Mouse (Mus musculus): ENCODE data around the gene Layn.

Layn gene

DNA sequence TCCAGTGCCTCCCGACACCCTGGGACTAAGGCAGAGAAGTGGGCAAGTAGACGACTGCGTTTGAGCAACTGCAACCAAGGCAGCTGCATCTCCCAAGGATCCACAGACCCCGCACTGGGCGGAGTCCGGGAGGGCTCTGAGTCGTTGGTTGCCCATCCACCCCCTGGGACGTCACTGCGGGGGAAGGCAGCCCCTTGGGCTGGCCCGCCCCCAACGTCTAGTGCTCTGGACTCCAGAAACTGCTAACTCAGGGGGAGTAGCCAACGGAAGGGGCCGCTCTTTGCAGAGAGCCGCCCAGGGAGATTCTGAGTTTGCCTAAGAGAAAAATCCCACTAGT is at the start of gene Layn:
Layn (minus strand) TSS at position 116 of the 337 bp plus-strand sequence.
- DNase-seq (ENCODE audit: low read depth, low spot score) = no peak

DNA sequence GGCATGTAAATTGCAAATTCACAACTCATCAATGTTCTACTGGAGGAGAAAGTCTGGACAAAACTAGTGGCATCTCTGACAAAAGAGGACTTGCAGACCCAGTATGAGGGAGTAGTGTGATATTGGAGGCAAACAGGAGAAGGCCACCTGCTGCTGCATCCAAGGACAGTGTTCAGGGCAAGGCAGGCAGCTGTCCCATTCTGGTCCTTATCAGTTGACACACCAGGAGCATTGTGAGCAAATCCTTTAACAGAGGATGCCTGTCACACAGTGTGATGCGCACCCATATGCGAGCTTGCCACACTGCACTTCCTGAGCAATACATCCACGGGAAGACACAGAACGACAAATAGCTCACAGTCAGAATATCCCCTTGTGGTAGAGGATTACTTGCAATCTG is 37.9 kb upstream of the Layn start:
- no peak for DNase-seq (ENCODE audit: low read depth, low spot score)

DNA sequence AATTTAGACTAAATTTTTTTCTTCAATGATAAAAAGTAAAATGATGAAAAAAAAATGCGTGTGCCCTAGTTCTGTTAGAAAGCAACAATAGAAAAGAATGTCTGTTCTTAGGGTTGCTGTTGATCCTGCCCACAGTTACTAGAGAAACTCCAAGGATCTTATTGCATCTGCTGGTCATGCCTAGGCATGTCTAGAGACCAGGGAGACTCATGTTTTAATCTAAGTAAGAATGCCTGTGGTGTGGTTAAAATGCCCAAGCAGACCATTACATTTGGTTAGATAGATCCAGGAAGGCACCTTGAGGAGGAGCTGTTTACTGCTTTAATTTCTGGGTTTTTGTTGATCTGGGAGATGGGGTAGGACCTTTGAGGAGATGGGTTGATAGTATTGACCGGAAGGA is 28.9 kb upstream of the Layn start:
- DNase-seq (ENCODE audit: low read depth, low spot score) = no peak

DNA sequence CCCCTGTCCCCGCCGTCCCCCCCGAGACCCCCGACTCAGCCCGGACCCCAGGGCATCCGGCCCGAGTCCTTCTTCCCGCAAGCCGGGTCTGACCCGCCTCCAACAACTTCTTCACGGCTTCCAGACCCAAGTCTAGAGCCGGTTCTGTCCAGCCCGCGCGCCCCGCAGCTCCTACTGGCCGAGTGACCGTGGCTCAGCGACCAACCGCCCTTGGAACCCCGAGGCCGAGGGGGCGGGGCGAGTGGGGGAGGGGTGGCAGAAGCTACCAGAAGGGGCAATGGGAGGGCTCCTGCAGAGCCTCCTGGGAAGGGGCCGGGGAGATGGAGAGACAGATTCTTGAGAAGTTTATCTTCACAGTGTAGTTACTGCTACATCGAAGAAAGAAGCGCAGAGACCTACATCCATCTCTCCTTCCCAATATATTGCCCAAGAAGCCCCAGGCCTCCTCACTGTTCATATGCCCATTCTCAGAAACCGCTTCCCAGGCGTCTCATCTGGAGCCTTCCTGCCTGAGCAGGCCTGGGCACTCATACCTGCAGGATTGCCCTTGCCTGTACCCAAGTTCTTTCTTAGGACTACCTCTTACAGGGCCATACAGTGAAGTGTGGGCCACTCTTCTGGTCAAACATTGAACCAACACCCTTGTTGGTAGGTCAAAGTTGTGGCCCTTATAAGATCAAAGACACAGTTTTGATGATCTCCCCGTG is 27.1 kb upstream of the Layn start:
- no peak for DNase-seq (ENCODE audit: low read depth, low spot score)

DNA sequence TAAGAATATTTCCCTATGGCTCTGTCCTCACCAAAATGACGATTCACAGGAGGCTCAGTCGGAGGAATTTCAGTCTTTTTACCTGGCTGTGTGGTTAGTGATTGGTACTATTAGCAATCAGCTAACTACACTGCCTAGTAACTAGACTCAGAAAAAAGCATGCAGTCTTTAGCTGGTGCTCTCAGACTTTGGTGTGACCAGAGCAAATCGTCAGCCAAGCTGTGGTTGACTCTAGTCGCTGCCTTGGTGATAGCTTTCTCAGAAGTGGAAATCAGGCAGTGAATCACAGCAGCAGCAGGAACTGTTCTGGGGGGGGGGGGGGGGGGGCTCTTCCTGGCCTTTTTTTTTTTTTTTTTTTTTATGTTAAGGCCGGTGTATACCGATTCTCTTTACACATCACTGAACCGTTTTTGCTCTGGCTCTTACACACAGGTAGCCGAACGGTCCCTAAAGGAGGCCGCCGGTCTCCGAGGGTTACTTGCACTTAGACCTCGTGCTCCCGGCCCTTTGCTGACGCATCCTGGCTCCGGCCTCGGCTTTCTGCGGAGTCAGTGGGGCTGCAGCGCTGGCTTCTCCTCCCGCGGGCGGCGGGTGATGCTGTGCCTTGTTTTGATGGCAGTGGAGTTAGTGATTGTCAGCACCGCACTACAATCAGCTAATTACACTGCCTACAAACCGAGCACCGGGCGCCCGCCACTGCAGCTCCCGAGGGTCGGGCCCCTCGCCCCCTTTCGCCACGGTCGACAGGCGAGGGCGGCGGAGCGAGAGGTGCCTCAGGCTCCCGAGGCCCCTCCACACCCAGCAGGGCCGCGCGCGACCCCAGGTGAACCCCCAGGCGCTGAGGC is 26.3 kb upstream of the Layn start:
- DNase-seq (ENCODE audit: low read depth, low spot score) = no peak

DNA sequence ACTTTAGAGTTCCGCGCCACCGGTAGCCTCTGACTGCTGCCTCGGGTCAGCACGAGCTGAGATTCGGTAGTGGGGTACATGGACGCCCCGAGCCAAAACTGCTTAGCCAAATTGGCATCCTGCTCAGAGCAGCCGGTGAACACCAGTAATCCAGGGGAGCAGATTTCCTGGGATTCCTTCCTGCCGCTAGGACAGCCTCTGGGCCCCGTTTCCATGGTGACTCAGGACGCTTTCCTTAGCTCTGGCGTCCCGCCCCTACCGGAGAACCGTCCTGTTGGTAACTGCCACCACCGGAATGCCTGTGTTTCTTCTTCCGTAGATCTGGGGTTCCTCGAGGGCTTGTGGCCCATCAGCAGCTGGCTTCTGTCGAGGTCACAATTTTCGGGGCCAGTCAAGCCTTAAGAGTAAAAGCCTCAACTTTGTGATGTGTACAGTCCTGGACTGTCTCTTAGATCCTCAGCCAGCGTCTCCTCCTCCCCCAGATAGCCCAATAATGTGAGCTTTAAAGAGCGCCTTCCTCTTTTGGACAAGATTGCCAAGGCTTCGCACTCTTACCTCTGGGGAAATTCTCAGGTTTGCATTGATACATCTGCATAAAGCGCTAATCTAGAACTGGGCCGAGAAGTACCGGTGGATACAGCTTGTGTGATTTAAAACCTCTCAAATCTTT is 25.0 kb upstream of the Layn start, which contains the start of gene 4833427G06Rik:
4833427G06Rik (minus strand) TSS at position 323 of the 670 bp plus-strand sequence.
- no peak for DNase-seq (ENCODE audit: low read depth, low spot score)

DNA sequence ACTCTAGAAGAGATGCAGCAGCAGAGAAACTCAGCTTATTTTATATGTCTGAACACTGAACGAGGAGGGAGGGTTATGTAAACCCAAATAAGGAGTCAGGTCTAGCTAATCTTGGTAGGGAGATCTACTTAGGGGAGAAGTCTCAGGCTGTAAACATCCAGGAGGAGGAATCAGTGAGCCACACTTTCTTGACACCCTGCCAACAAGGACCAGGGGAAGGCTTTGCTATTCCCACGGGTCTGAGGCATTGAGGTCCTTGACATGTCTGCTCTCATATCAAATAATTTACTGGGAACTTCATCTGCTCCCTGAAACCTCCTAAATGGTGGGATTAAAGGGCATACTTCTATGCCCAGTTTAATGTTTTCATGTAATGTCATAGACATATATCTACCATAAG is 19.4 kb upstream of the Layn start:
- DNase-seq (ENCODE audit: low read depth, low spot score) = no peak

DNA sequence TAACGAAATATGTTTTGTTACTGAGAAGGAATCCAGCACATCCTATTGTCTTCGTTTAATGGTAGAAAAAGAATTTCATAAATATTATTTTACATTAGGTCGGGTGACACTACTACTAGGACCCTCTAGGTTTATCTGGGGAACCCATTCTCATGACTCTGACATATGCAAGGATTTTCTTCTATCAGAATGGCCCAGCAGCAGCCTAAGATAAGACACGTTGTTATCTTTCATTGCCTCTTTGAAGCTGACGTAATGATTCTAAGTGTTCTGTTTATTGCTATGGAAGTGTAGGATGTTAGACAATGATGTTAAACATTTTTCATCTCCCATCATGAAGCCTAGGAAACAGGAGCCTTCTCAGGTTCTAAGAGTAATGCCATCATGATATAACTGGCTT is 16.8 kb upstream of the Layn start:
- no peak for DNase-seq (ENCODE audit: low read depth, low spot score)

DNA sequence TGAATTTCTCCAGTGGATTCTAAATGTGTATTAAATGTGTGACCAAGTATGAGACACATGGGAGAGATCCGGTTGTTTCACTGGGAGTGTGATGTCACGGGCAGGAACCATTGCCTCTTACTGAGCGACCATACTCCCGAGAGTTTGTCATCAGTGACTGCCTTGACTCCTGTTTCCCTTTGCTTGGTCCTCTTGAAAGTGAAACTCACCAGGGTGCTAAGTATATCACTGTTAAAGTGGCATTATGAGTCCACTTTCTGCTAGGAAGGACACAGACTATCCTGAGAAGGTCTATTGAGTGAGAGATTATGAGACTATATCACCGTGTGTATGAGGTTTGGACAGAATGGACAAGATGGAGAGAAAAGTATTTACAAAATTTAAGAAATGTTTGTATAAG is 4.7 kb upstream of the Layn start:
- no peak for DNase-seq (ENCODE audit: low read depth, low spot score)

DNA sequence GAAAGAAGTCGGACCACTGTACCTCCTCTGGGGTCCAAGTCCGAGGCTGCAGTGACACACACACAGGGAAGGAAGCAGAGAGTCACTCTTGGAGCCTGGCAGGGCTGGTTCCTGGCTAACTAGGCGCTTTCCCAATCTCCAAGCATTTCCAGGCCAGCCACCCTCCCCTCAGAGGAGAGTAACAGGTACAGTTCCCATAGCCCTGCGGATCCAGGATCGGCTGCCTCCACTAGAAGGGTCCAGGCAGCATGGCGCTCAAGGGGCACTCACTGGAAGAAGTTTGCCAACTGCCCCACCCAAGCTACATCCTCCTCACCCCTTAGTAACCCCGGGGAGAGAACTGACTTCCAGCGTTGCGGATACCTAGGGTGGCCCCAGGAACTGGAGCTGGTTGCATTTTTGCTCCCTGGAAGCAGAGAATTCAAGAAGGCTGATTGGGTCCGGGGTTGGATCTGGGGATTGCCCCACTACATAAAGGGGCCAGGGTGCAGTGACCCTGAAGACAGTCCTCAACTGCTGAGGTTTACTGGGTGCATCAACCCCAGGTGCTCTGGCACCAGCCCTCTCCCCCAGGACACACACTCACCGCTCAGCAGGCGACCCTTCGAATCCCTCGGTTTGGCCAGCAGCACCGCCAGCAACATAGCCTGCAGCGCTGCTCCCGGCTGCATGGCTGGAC is 455 bp downstream of the Layn start:
- DNase-seq (ENCODE audit: low read depth, low spot score) = no peak

DNA sequence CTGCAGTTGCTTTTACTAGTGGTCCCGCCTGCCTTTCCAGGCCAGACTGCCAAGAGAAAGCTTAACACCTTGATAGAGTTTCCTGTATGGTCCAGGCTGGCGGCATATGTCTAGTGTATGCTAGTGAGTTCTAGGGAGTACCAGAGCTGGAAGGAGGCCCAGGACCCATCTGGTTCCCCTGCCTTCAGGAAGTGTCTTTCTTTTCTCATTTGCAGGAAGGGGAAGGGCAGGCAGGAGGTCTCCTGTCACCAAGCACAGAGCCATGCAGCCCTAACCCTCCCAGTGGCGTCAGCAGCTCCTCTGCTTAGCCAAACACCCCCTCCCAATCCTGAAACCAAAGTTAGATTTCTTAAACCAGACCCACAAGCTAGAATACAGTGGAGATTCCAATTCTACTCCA is 1.1 kb downstream of the Layn start:
- DNase-seq (ENCODE audit: low read depth, low spot score) = peak; percentile 31

DNA sequence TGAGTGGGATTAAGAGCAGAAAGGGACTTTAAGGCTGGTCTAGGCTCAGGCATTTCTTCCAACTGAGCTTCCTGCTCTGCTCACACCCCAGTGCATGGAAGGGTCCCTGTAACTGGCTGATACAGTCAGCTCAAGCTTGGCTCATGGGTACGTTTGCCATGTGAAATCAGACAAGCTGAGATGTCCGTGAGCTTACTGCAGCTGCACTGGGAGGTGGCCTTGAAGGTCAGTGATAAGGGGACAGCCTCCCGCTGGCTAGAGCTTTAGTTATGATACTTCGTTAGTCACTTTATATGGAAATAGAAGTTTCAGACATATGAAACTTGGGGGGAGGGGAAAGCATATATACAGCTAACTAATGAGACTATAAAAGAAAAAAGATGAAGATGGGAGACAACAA is 6.1 kb downstream of the Layn start:
- DNase-seq (ENCODE audit: low read depth, low spot score) = no peak

DNA sequence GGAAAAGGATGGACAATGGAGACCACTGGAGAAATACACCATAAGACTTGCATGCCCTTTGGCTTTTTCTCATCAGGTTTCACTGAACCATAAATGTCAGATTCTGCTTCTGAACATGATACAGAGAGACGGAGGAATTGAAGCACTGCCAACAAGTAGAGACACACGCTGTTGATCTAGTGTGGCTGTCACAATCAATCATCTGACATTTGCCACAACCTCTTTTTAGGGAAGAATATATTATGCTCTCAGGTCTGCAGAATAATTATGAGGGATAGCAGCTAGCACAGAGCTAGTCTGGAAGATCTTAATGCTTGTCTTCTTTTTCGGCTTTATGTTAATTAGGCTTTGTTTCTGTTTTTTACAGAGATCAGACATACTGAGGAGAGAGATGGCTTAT is 8.7 kb downstream of the Layn start:
- DNase-seq (ENCODE audit: low read depth, low spot score) = no peak

DNA sequence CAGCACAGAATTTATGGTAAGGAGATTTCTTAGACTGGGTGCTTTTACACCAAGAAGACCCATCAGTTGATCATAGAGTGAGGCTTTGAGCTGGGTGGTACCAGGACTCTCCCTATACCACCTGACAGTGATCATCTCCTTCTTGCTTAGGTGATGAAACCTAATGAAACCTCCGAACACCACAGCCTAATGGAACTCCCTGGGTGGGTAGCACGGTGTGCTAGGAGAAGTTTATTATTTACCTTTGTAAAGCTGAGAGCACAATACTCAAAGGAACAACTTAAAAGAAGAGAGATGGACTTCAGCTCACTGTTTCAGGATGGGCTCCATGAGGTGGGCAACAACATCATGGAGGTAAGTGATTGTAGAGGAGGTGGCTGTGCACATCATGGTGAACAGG is 16.3 kb downstream of the Layn start, which contains the start of gene Btg4:
Btg4 (plus strand) TSS at position 301 of the 400 bp plus-strand sequence.
- DNase-seq (ENCODE audit: low read depth, low spot score) = no peak

DNA sequence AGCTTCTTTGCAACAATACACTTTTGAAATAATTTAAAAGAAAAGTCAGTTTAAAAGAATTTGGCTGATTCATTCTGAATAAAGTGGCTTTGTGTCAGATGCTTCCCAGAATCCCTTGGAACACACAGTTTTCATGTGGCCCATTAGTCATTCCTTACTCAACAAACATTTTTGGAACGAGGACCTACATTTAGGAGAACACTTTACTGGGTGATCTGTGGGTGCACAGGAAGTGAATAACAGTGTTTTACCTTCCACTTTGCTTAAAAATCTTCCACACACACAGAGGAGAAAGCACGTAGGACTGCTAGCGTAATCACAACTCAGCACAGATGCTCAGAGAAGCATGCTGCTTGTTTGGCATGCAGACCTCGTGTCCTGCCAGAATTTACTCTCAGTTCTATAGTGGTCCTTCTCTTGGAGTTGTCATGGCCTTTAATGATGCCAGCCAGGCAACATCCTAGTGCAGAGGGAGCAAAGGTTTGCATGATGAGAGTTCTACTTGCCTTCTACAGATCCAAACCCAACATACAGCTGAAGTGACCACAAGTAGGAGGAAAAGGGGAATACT is 17.9 kb downstream of the Layn start:
- DNase-seq (ENCODE audit: low read depth, low spot score) = peak; percentile 74

DNA sequence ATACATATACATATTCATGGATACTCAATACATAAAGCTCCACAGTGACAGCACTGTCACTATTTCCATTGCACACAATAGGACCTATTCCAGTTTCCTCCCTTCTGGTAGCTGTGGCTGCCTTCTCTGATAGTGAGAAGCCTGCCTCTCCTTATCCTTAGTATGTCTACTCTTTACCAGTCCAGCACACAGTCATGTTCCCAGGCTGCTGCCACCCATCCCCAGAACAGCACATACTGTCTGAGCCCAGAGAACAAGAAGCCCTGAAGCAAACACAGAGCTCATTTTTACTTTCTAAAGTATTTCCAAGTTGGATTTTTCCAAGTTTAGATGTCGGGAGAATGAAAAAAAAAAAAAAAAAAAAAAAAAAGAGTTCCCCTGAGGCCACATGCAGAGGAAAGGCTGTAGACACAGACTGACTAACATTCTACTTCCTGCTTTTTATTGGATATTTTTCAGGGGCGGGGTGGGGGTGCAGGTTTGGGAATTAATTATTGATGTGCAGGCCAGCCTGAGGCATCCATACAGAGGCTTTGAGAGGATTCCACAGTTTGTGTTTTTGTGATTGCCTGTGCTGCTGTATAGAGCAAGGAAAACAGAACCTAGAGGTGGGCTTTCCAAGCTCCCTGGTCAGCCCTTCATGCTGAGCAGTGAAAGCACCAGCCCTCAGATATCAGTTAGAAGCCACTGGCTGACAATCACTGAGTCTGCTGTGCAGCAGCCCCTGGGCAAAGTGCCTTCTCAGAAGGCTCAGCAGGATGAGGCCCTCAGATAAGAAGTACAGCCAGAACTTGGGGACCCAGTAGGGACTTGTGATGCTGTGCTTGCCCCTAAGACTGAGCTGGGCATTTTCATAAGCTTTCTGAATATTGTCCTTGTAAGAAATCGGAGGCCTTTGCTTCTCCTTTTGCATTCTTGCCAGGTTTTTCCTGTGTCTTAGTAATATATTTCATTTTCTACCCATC is 20.3 kb downstream of the Layn start:
- no peak for DNase-seq (ENCODE audit: low read depth, low spot score)

DNA sequence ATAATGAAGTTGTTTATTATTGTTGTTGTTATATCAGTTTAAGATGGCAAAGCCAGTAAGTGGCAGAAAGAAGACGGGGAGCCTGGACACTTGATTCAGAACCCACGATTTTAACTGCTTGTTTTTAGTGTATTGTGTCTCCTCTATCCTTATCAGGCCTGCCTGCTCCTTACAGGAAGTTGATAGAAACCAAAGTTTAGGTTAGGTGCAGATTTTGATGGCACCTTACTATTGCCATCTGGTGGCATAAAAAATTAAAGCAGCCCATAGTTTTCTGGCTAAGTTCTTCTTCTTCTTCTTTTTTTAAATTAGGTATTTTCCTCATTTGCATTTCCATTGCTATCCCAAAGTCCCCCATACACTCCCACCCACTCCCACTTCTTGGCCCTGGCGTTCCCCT is 24.7 kb downstream of the Layn start:
- DNase-seq (ENCODE audit: low read depth, low spot score) = no peak

DNA sequence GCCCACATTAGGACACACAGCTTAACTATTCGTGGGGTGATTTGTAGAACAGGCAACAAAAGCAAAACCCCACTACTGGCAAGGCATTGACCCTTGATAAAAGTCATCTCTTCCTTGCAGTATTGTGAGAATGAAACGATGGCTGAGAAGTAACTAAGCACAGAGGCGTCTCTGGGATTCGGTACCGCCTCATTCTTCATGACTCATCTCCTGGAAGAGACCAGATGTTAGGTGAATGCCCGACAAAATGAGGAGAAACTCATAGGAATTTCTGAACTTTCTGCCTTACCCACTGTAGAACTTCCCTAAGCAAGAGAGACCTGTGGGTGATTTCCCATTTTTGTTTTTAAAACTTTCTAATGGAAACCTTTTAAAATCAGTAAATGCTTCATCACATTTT is 34.8 kb downstream of the Layn start:
- no peak for DNase-seq (ENCODE audit: low read depth, low spot score)

DNA sequence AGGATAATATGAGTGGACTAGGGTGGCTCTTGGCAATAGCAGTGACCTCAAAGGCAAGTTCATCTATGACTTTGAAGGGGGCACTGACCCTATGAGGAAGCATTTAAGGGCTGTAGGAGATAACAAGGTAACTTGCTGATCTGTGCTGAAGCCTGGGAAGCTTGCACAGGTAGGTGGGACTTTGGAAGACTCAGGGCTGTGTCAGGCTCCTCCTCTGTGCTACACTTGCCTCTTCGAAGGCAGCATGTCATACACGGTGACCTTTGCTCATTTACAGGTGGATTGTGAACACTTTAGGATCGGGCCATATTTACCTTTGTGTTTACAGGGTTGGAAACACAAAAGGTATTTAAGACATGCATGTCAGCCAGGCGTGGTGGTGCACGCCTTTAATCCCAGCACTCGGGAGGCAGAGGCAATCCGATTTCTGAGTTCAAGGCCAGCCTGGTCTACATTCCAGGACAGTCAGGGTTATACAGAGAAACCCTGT is 35.4 kb downstream of the Layn start:
- no peak for DNase-seq (ENCODE audit: low read depth, low spot score)

DNA sequence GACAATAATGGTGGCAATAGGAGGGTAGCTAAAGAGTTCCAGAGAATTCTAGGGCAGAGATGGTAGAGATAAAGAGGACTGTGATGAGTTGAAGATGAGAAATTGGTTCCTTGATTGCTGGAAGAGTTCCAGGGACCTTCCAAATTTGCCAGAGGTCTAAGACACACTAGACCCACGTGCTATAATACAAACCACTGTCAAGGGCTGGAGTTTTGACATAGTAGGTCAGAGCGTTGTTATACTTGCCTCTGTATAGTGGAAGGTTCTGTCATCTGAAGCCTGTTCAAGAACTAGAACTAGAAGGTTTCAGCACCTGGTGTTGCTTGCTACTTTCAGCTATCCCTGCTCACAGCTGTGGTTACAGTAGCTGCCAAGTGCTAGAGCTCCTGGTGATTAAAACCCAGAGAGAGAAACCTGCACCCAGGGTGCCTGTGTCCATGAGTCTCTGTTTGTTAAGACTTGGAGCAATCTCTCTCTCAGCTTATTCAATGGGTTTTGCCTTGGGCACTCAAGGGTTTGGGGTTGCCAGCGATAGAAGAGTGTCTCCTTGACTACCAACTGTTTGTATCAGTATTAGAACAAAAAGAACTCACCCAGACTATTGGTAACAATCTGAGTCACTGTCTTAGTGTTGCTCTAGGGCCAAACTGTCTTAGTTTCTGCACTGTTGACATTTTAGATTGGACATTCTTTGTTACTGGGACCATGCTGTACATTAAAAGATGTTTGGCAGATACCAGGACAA is 43.9 kb downstream of the Layn start:
- DNase-seq (ENCODE audit: low read depth, low spot score) = no peak

All from telencephalon, adult 2 months (tissue).